Mouse (Mus musculus): Measurements from ENCODE around the gene Fam149a. TPM values are rescaled to one million over a fixed set of nuclear protein-coding genes. Genes with fewer than 3 reads are reported as not detected.
A peak's percentile ranks its signal among the peaks of the same experiment; 100 is the strongest.

The Fam149a gene
- total and polyA plus RNA-seq, 2 experiments: 8.3 to 10.7 TPM

GRCm38 (mm10) chr8:45362323-45362722, 19.8 kb downstream of the Fam149a start:
- peak; percentile 34 for DNase-seq (ENCODE audit: extremely low read depth, low read depth, low spot score)
- Histone ChIP-seq H3K79me2 (ENCODE audit: control insufficient read depth, insufficient read depth, low read length) (peaks cover 4% of the 10 kb centered on the region; the same call in 1 of the 2 replicates), H3K27ac (replicated peaks; ENCODE audit: insufficient read depth, low read depth, low read length) (no peak overlapping the region), H3K27me3 (ENCODE audit: control insufficient read depth, insufficient read depth, low read length) (no peaks in the 10 kb centered on the region), H3K36me3 (ENCODE audit: control insufficient read depth, insufficient read depth, low read length) (no peaks in the 10 kb centered on the region), H3K4me3 (ENCODE audit: insufficient read depth, low read depth, low read length) (no peak overlapping the region), H3K4me1 (ENCODE audit: control insufficient read depth, insufficient read depth, low read length) (peaks cover 5% of the 10 kb centered on the region; the same call in 1 of the 2 replicates), H3K9ac (ENCODE audit: low read depth, low read length) (no peak overlapping the region)
- peak; percentile 47 for TF ChIP-seq CTCF (IDR thresholded peaks at IDR 0.05; ENCODE audit: low read depth, low read length)
- no peak for TF ChIP-seq POLR2A (IDR thresholded peaks at IDR 0.05; ENCODE audit: extremely low read depth, insufficient read depth, low read length)
- 62% methylated on average over 6 of the region's 6 CpGs for WGBS

- H3K27ac ChIP-seq (replicated peaks; ENCODE audit: insufficient read depth, low read depth, low read length): no peak overlapping the region
- H3K9ac ChIP-seq (ENCODE audit: low read depth, low read length): no peak overlapping the region
- peaks cover 13% of the 10 kb centered on the region for H3K4me1 ChIP-seq (ENCODE audit: control insufficient read depth, insufficient read depth, low read length)
- H3K79me2 ChIP-seq (ENCODE audit: control insufficient read depth, insufficient read depth, low read length): peaks cover 7% of the 10 kb centered on the region; the same call in 1 of the 2 replicates
- TF ChIP-seq POLR2A (IDR thresholded peaks at IDR 0.05; ENCODE audit: extremely low read depth, insufficient read depth, low read length) (no peak), CTCF (IDR thresholded peaks at IDR 0.05; ENCODE audit: low read depth, low read length) (no peak)
- peaks cover 10% of the 10 kb centered on the region; the same call in 1 of the 2 replicates for H3K36me3 ChIP-seq (ENCODE audit: control insufficient read depth, insufficient read depth, low read length)
- DNase-seq (ENCODE audit: extremely low read depth, low read depth, low spot score): peak; percentile 17
- H3K4me3 ChIP-seq (ENCODE audit: insufficient read depth, low read depth, low read length): no peak overlapping the region
- 72% methylated on average over 6 of the region's 6 CpGs for WGBS
- no peaks in the 10 kb centered on the region for H3K27me3 ChIP-seq (ENCODE audit: control insufficient read depth, insufficient read depth, low read length)
These were observed 22.9 kb downstream of the Fam149a start for GRCm38 (mm10) chr8:45359091-45359605.

GRCm38 (mm10) chr8:45358132-45358918, 23.8 kb downstream of the Fam149a start:
- peak; percentile 55 for DNase-seq (ENCODE audit: extremely low read depth, low read depth, low spot score)
- Histone ChIP-seq H3K4me3 (ENCODE audit: insufficient read depth, low read depth, low read length) (peak overlapping the region; percentile 69), H3K4me1 (ENCODE audit: control insufficient read depth, insufficient read depth, low read length) (peaks cover 13% of the 10 kb centered on the region), H3K79me2 (ENCODE audit: control insufficient read depth, insufficient read depth, low read length) (peaks cover 7% of the 10 kb centered on the region; the same call in 1 of the 2 replicates), H3K27ac (replicated peaks; ENCODE audit: insufficient read depth, low read depth, low read length) (peak overlapping the region; percentile 63), H3K27me3 (ENCODE audit: control insufficient read depth, insufficient read depth, low read length) (no peaks in the 10 kb centered on the region), H3K9ac (ENCODE audit: low read depth, low read length) (peak overlapping the region; percentile 79), H3K36me3 (ENCODE audit: control insufficient read depth, insufficient read depth, low read length) (peaks cover 15% of the 10 kb centered on the region)
- TF ChIP-seq CTCF (IDR thresholded peaks at IDR 0.05; ENCODE audit: low read depth, low read length) (no peak), POLR2A (IDR thresholded peaks at IDR 0.05; ENCODE audit: extremely low read depth, insufficient read depth, low read length) (peak; percentile 30; the same call in 1 of the 2 replicates)
- WGBS: 3% methylated on average over 49 of the region's 49 CpGs

- Histone ChIP-seq H3K4me3 (ENCODE audit: insufficient read depth, low read depth, low read length) (no peak overlapping the region), H3K36me3 (ENCODE audit: control insufficient read depth, insufficient read depth, low read length) (peaks cover 36% of the 10 kb centered on the region), H3K27ac (replicated peaks; ENCODE audit: insufficient read depth, low read depth, low read length) (peak overlapping the region; percentile 53; the same call in 1 of the 2 replicates), H3K27me3 (ENCODE audit: control insufficient read depth, insufficient read depth, low read length) (no peaks in the 10 kb centered on the region), H3K4me1 (ENCODE audit: control insufficient read depth, insufficient read depth, low read length) (peaks cover 11% of the 10 kb centered on the region), H3K9ac (ENCODE audit: low read depth, low read length) (no peak overlapping the region), H3K79me2 (ENCODE audit: control insufficient read depth, insufficient read depth, low read length) (peaks cover 7% of the 10 kb centered on the region; the same call in 1 of the 2 replicates)
- TF ChIP-seq POLR2A (IDR thresholded peaks at IDR 0.05; ENCODE audit: extremely low read depth, insufficient read depth, low read length): no peak
- TF ChIP-seq CTCF (IDR thresholded peaks at IDR 0.05; ENCODE audit: low read depth, low read length): no peak
- no peak for DNase-seq (ENCODE audit: extremely low read depth, low read depth, low spot score)
- 37% methylated on average over 6 of the region's 6 CpGs for WGBS
These were observed 26.3 kb downstream of the Fam149a start for GRCm38 (mm10) chr8:45355809-45356208.

- DNase-seq (ENCODE audit: extremely low read depth, low read depth, low spot score): peak; percentile 71
- H3K27me3 ChIP-seq (ENCODE audit: control insufficient read depth, insufficient read depth, low read length): no peaks in the 10 kb centered on the region
- H3K9ac ChIP-seq (ENCODE audit: low read depth, low read length): no peak overlapping the region
- WGBS: 15% methylated on average over 6 of the region's 6 CpGs
- peaks cover 10% of the 10 kb centered on the region for H3K4me1 ChIP-seq (ENCODE audit: control insufficient read depth, insufficient read depth, low read length)
- no peaks in the 10 kb centered on the region; the same call in 1 of the 2 replicates for H3K79me2 ChIP-seq (ENCODE audit: control insufficient read depth, insufficient read depth, low read length)
- H3K36me3 ChIP-seq (ENCODE audit: control insufficient read depth, insufficient read depth, low read length): peaks cover 28% of the 10 kb centered on the region
- no peak overlapping the region for H3K27ac ChIP-seq (replicated peaks; ENCODE audit: insufficient read depth, low read depth, low read length)
- no peak overlapping the region for H3K4me3 ChIP-seq (ENCODE audit: insufficient read depth, low read depth, low read length)
- TF ChIP-seq POLR2A (IDR thresholded peaks at IDR 0.05; ENCODE audit: extremely low read depth, insufficient read depth, low read length) (no peak), CTCF (IDR thresholded peaks at IDR 0.05; ENCODE audit: low read depth, low read length) (peak; percentile 66; the same call in 1 of the 2 replicates)
These were observed 37.1 kb downstream of the Fam149a start for GRCm38 (mm10) chr8:45345031-45345430.
